Mouse (Mus musculus) heart, postnatal 0 days (tissue): ENCODE results near the gene Arrdc1. TPM values are rescaled to one million over a fixed set of nuclear protein-coding genes. Genes with fewer than 3 reads are reported as not detected.

ENCODE experiments used
- ATAC-seq: fragments of 200-750 bp; cut with Nextera tagmentation; 2 replicates; pipeline ENCODE4 v1.8.0; 2017; ENCODE audit warnings: low read depth, moderate number of reproducible peaks, moderate library complexity; ENCODE audit not compliant: insufficient read depth
- DNase-seq: peaks from one replicate; pipeline ENCODE4 v3.0.0-alpha.2; 2016; ENCODE audit warnings: low spot score
- H3K27ac ChIP-seq: fragments of 300-500 bp; sonication (generic); 2 replicates; pipeline ENCODE4 v1.5.1; 2014; ENCODE audit warnings: low read depth, mild to moderate bottlenecking
- H3K27me3 ChIP-seq: fragments of 300-500 bp; sonication (generic); 2 replicates; pipeline ENCODE4 v1.6.1; 2014; ENCODE audit warnings: low read length, mixed read lengths; ENCODE audit not compliant: control insufficient read depth, insufficient read depth
- H3K36me3 ChIP-seq: fragments of 300-500 bp; sonication (generic); replicated peaks from 2 replicates; pipeline ENCODE4 v1.6.1; 2014; ENCODE audit warnings: low read length, mixed read lengths; ENCODE audit not compliant: control insufficient read depth, insufficient read depth
- H3K4me1 ChIP-seq: fragments of 300-500 bp; sonication (generic); 2 replicates; pipeline ENCODE4 v1.6.1; 2014; ENCODE audit warnings: antibody characterized with exemption; ENCODE audit not compliant: control insufficient read depth, insufficient read depth
- H3K4me2 ChIP-seq: fragments of 300-500 bp; sonication (generic); 2 replicates; pipeline ENCODE4 v1.6.1; 2014; ENCODE audit warnings: low read depth, mild to moderate bottlenecking, low read length, moderate library complexity
- H3K4me3 ChIP-seq: fragments of 300-500 bp; sonication (generic); 2 replicates; pipeline ENCODE4 v1.5.1; 2014; ENCODE audit warnings: low read depth, low read length
- H3K9ac ChIP-seq: fragments of 300-500 bp; sonication (generic); replicated peaks from 2 replicates; pipeline ENCODE4 v1.6.1; 2014; ENCODE audit warnings: low read depth, low read length, mixed read lengths
- H3K9me3 ChIP-seq: fragments of 300-500 bp; sonication (generic); replicated peaks from 2 replicates; pipeline ENCODE4 v1.6.1; 2016; ENCODE audit warnings: low read length; ENCODE audit not compliant: control insufficient read depth
- CTCF ChIP-seq: IDR thresholded peaks from 2 replicates; pipeline ENCODE4 v1.5.1; 2016; ENCODE audit warnings: antibody characterized with exemption, control low read depth, low read depth
- EP300 ChIP-seq: IDR thresholded peaks from 2 replicates; pipeline ENCODE4 v1.6.1; 2016; ENCODE audit warnings: antibody characterized with exemption, low read depth
- WGBS: fragments of 180-500 bp; shearing (Covaris S2); extraction: QIAGEN DNeasy Blood & Tissue Kit; methylation state at CpG from one replicate; pipeline ENCODE4 v1.1.7; 2014; 5-methylcytosine and 5-hydroxymethylcytosine counted together
- microRNA-seq: library from miRNA; unstranded; fragments of <30 nt; microRNA quantifications from one replicate; pipeline ENCODE4, GENCODE M21; 2016
- polyA plus RNA-seq: library from polyadenylated mRNA; unstranded; fragments of >200 nt; fragmentation: Nextera tagmentation; extraction: Ambion mirVana; gene quantifications from 2 replicates; pipeline ENCODE4 v1.2.1, GENCODE M21; 2015
- total RNA-seq: library from RNA; depleted of rRNA; stranded (reverse); fragments of >200 nt; gene quantifications from 2 replicates; pipeline ENCODE4 v1.2.3, GENCODE M21; 2014; ENCODE audit warnings: low replicate concordance; rRNA removed

Arrdc1 gene
- total and polyA plus RNA-seq, 2 experiments from 2014 or later = 11.9 to 12.2 TPM

GRCm38 (mm10) chr2:24888895-24889294 is 46.2 kb downstream of the Arrdc1 start:
- Histone ChIP-seq H3K9me3 (no peaks in the 10 kb centered on the region), H3K4me1 (peaks cover 6% of the 10 kb centered on the region), H3K4me3 (no peak overlapping the region), H3K9ac (no peak overlapping the region), H3K27ac (no peak overlapping the region), H3K36me3 (peaks cover 8% of the 10 kb centered on the region), H3K4me2 (no peak overlapping the region), H3K27me3 (no peaks in the 10 kb centered on the region)
- DNase-seq = no peak
- ATAC-seq = no peak
- WGBS = 80% methylated on average over 5 of the region's 5 CpGs
- TF ChIP-seq CTCF = peak; percentile 37
- TF ChIP-seq EP300 = no peak

- H3K4me1 ChIP-seq = no peaks in the 10 kb centered on the region
- no peak for DNase-seq
- no peak overlapping the region for H3K9ac ChIP-seq
- WGBS = 91% methylated on average over 2 of the region's 2 CpGs
- no peak overlapping the region for H3K27ac ChIP-seq
- no peaks in the 10 kb centered on the region for H3K9me3 ChIP-seq
- no peak for ATAC-seq
- no peaks in the 10 kb centered on the region for H3K27me3 ChIP-seq
- H3K36me3 ChIP-seq = peaks cover 52% of the 10 kb centered on the region
- no peak overlapping the region for H3K4me2 ChIP-seq
- TF ChIP-seq CTCF (no peak), EP300 (no peak)
- H3K4me3 ChIP-seq = no peak overlapping the region
These were observed 54.4 kb downstream of the Arrdc1 start for GRCm38 (mm10) chr2:24880686-24881085.

Small RNAs within 50 kb of the gene (microRNA-seq; reads per million reads assigned to microRNA genes)
- gene Gm22875 = not detected

Other genes starting within 250 kb of the Arrdc1 start
- gene Cacna1b, start 172.1 kb downstream of the Arrdc1 start, total RNA-seq = 0.31 TPM in 1 of 2 replicates, not detected in the other
- 0.01 TPM in 1 of 2 replicates, not detected in the other for gene Cacna1b, start 172.1 kb downstream of the Arrdc1 start, polyA plus RNA-seq
- 36.8 and 49.8 TPM in 2 replicates for gene Ehmt1, start 15.6 kb downstream of the Arrdc1 start, total RNA-seq
- gene Ehmt1, start 15.6 kb downstream of the Arrdc1 start, polyA plus RNA-seq = 30.6 and 34.7 TPM in 2 replicates
- 5.9 and 21.3 TPM in 2 replicates for gene Zmynd19, start 14.5 kb upstream of the Arrdc1 start, total RNA-seq
- gene Zmynd19, start 14.5 kb upstream of the Arrdc1 start, polyA plus RNA-seq = 5.6 and 6.0 TPM in 2 replicates
- 17.7 and 24.8 TPM in 2 replicates for gene Dph7, start 27.1 kb upstream of the Arrdc1 start, total RNA-seq
- 10.2 and 11.7 TPM in 2 replicates for gene Dph7, start 27.1 kb upstream of the Arrdc1 start, polyA plus RNA-seq
- gene Mrpl41, start 39.8 kb upstream of the Arrdc1 start, total RNA-seq = 62.3 and 69.5 TPM in 2 replicates
- gene Mrpl41, start 39.8 kb upstream of the Arrdc1 start, polyA plus RNA-seq = 194 and 197 TPM in 2 replicates
- gene Pnpla7, start 40.8 kb upstream of the Arrdc1 start, total RNA-seq = 10.0 and 19.5 TPM in 2 replicates
- gene Pnpla7, start 40.8 kb upstream of the Arrdc1 start, polyA plus RNA-seq = 9.5 and 10.9 TPM in 2 replicates
- gene Nsmf, start 119.1 kb upstream of the Arrdc1 start, total RNA-seq = 68.3 and 86.7 TPM in 2 replicates
- gene Nsmf, start 119.1 kb upstream of the Arrdc1 start, polyA plus RNA-seq = 33.5 and 36.0 TPM in 2 replicates
- not detected in 2 replicates for gene Entpd8, start 145.1 kb upstream of the Arrdc1 start, total RNA-seq
- gene Entpd8, start 145.1 kb upstream of the Arrdc1 start, polyA plus RNA-seq = not detected in 2 replicates
- not detected in 2 replicates for gene Noxa1, start 159.9 kb upstream of the Arrdc1 start, total RNA-seq
- gene Noxa1, start 159.9 kb upstream of the Arrdc1 start, polyA plus RNA-seq = not detected in 2 replicates
- 34.1 and 38.1 TPM in 2 replicates for gene Nrarp, start 245.5 kb upstream of the Arrdc1 start, total RNA-seq
- 8.8 and 9.6 TPM in 2 replicates for gene Nrarp, start 245.5 kb upstream of the Arrdc1 start, polyA plus RNA-seq